Mouse (Mus musculus) bone marrow, adult 2 months (tissue): ENCODE results near the gene Zc3h15. TPM values are rescaled to one million over a fixed set of nuclear protein-coding genes. Genes with fewer than 3 reads are reported as not detected.

Experiments
- H3K27ac ChIP-seq: fragments of 200-500 bp; 2 replicates; pipeline ENCODE4 v1.5.1; 2012; ENCODE audit warnings: low read depth, mild to moderate bottlenecking, control low read depth, inconsistent platforms, low read length; ENCODE audit not compliant: control insufficient read depth, poor library complexity, insufficient read depth
- H3K4me1 ChIP-seq: fragments of 200-500 bp; 2 replicates; pipeline ENCODE4 v1.6.1; 2011; ENCODE audit warnings: low read length; ENCODE audit not compliant: control insufficient read depth, insufficient read depth
- H3K4me3 ChIP-seq: fragments of 200-500 bp; replicated peaks from 2 replicates; pipeline ENCODE3; 2011; ENCODE audit warnings: mild to moderate bottlenecking, low read depth, low read length, control low read depth; ENCODE audit not compliant: control insufficient read depth
- CTCF ChIP-seq: fragments of 200-500 bp; IDR thresholded peaks from 2 replicates; pipeline ENCODE4 v1.5.1; 2011; ENCODE audit warnings: low read length, control low read depth; ENCODE audit not compliant: control insufficient read depth, insufficient read depth
- POLR2A ChIP-seq: fragments of 200-500 bp; IDR thresholded peaks from 2 replicates; pipeline ENCODE4 v1.6.1; 2011; ENCODE audit warnings: low read depth, mild to moderate bottlenecking, control low read depth, low read length, borderline replicate concordance; ENCODE audit not compliant: control insufficient read depth
- WGBS: fragments of 180-500 bp; shearing (Covaris S2); methylation state at CpG from one replicate; pipeline ENCODE4 v1.1.7; 2018; 5-methylcytosine and 5-hydroxymethylcytosine counted together
- polyA plus RNA-seq: library from polyadenylated mRNA; stranded (reverse); fragments of >200 nt; gene quantifications from 2 replicates; pipeline ENCODE4 v1.2.4, GENCODE M21; 2011; ENCODE audit warnings: low replicate concordance; ENCODE audit not compliant: missing spikeins, insufficient read depth, insufficient read length

Zc3h15 gene
- polyA plus RNA-seq, 1 experiment, result 67.0 TPM

- 69% methylated on average over 2 of the region's 2 CpGs for WGBS
- Histone ChIP-seq H3K27ac (no peak overlapping the region), H3K4me1 (no peaks in the 10 kb centered on the region), H3K4me3 (no peak overlapping the region)
- no peak for TF ChIP-seq CTCF
- no peak for TF ChIP-seq POLR2A
Observed at GRCm38 (mm10) chr2:83667430-83667829, 23.2 kb downstream of the Zc3h15 start.

- TF ChIP-seq CTCF (no peak), POLR2A (no peak)
- Histone ChIP-seq H3K4me3 (no peak overlapping the region), H3K27ac (no peak overlapping the region), H3K4me1 (no peaks in the 10 kb centered on the region)
- WGBS, result 76% methylated on average over 1 of the region's 1 CpGs
Observed at GRCm38 (mm10) chr2:83668052-83668451, 23.8 kb downstream of the Zc3h15 start.

GRCm38 (mm10) chr2:83669988-83670387, 25.8 kb downstream of the Zc3h15 start:
- Histone ChIP-seq H3K27ac (no peak overlapping the region), H3K4me3 (no peak overlapping the region), H3K4me1 (no peaks in the 10 kb centered on the region)
- WGBS, result 84% methylated on average over 5 of the region's 5 CpGs
- TF ChIP-seq POLR2A, result no peak
- no peak for TF ChIP-seq CTCF

GRCm38 (mm10) chr2:83671843-83672242, 27.6 kb downstream of the Zc3h15 start:
- Histone ChIP-seq H3K4me1 (no peaks in the 10 kb centered on the region), H3K27ac (no peak overlapping the region), H3K4me3 (no peak overlapping the region)
- no peak for TF ChIP-seq POLR2A
- WGBS, result 88% methylated on average over 2 of the region's 2 CpGs

- WGBS, result 62% methylated on average over 7 of the region's 7 CpGs
- Histone ChIP-seq H3K27ac (no peak overlapping the region), H3K4me1 (no peaks in the 10 kb centered on the region), H3K4me3 (no peak overlapping the region)
- TF ChIP-seq CTCF (no peak), POLR2A (no peak)
Observed at GRCm38 (mm10) chr2:83673067-83673466, 28.8 kb downstream of the Zc3h15 start.

GRCm38 (mm10) chr2:83673843-83674242, 29.6 kb downstream of the Zc3h15 start:
- Histone ChIP-seq H3K27ac (no peak overlapping the region), H3K4me3 (no peak overlapping the region), H3K4me1 (no peaks in the 10 kb centered on the region)
- TF ChIP-seq CTCF, result no peak
- no peak for TF ChIP-seq POLR2A
- 86% methylated on average over 2 of the region's 2 CpGs for WGBS

GRCm38 (mm10) chr2:83674421-83674820, 30.2 kb downstream of the Zc3h15 start:
- Histone ChIP-seq H3K27ac (no peak overlapping the region), H3K4me3 (no peak overlapping the region), H3K4me1 (no peaks in the 10 kb centered on the region)
- 87% methylated on average over 7 of the region's 7 CpGs for WGBS
- TF ChIP-seq CTCF (no peak), POLR2A (no peak)

- WGBS, result 79% methylated on average over 9 of the region's 9 CpGs
- TF ChIP-seq POLR2A (no peak), CTCF (no peak)
- no peak overlapping the region for H3K4me3 ChIP-seq
- H3K27ac ChIP-seq, result no peak overlapping the region
- no peaks in the 10 kb centered on the region for H3K4me1 ChIP-seq
Observed at GRCm38 (mm10) chr2:83674896-83675295, 30.7 kb downstream of the Zc3h15 start.

GRCm38 (mm10) chr2:83675681-83676080, 31.4 kb downstream of the Zc3h15 start:
- Histone ChIP-seq H3K4me1 (no peaks in the 10 kb centered on the region), H3K27ac (no peak overlapping the region), H3K4me3 (no peak overlapping the region)
- TF ChIP-seq CTCF (no peak), POLR2A (no peak)
- WGBS, result 70% methylated on average over 5 of the region's 5 CpGs
